Mouse (Mus musculus) E14TG2a.4 (cell line): ENCODE data around the gene Tm4sf1.

Experiments
- CTCF ChIP-seq: conservative IDR thresholded peaks from 2 replicates; pipeline ENCODE4 v1.5.1; 2014; ENCODE audit warnings: low read length
- NANOG ChIP-seq: IDR thresholded peaks from 2 replicates; pipeline ENCODE4 v1.6.1; 2014; ENCODE audit warnings: borderline replicate concordance, low read length, mixed read lengths

DNA sequence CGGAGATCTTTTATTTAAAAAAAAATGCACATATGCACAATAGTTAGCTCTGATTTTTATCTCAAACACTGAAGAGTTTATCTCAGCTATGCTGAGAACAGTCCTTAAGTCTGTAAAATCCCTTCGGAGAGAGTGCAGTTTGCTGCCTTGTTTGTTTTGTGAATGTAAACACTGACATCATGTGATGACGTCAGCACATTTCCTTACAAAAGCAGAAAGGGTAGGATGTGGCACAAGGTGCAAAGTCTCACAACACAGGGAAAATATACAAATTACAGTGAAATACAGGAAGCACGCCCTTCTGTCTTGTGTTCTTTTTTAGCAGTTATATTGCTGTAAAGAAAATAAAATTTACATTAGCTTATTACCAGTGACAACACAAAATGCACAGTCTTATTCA is 14.3 kb downstream of the Tm4sf1 start:
- TF ChIP-seq CTCF (no peak), NANOG (no peak)
